Mouse (Mus musculus): Measurements from ENCODE around the gene Ccdc152. TPM values are rescaled to one million over a fixed set of nuclear protein-coding genes. Genes with fewer than 3 reads are reported as not detected.

The Ccdc152 gene
- polyA plus RNA-seq (2015; fragmentation: Nextera tagmentation; extraction: Ambion mirVana), result 0.58 and 0.82 TPM in 2 replicates

DNA sequence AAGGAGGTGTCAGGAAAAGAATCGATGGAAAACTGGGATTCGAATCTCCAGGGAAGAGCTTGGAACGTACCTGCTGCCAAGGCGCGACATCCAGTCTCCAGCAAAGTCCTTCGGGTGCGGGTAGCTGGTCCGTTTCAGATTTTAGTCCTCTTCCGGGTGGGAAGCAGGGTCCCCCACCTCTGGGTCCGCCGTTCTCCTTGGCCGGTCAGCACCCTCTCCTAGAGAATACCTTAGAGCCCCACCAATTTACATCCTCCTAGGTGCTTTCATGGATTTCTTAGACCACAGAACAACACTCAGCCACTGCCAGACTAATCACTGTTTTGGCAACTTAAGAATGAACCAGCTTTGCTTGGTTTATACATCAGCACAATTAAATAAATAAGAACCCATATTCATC, at the start of gene Ccdc152:
Gene Ccdc152, minus strand, starts transcription at position 101 of the 400 bp plus-strand sequence.
- H3K27ac ChIP-seq, result no peak within 1 kb of the TSS
- no peak within 1 kb of the TSS for H3K4me2 ChIP-seq (ENCODE audit: low read length)
- H3K4me1 ChIP-seq (replicated peaks; ENCODE audit: insufficient read depth, low read length), result no peaks in the 10 kb centered on the region
- TF ChIP-seq CTCF (IDR thresholded peaks at IDR 0.05; ENCODE audit: low read depth), result no peak
- H3K9me3 ChIP-seq (replicated peaks; ENCODE audit: low read length), result no peaks in the 10 kb centered on the region
- ATAC-seq (replicated peaks; ENCODE audit: low FRiP score, low read depth), result no peak
- no peaks in the 10 kb centered on the region for H3K27me3 ChIP-seq (ENCODE audit: insufficient read depth, low read length)
- H3K36me3 ChIP-seq (ENCODE audit: insufficient read depth, low read length), result no peaks in the 10 kb centered on the region
- no peak for DNase-seq (ENCODE audit: low spot score)
- 93% methylated on average over 12 of the region's 12 CpGs for WGBS
- H3K4me3 ChIP-seq (replicated peaks; ENCODE audit: low read depth, low read length), result no peak within 1 kb of the TSS
- H3K9ac ChIP-seq (ENCODE audit: low read depth, low read length), result no peak within 1 kb of the TSS

DNA sequence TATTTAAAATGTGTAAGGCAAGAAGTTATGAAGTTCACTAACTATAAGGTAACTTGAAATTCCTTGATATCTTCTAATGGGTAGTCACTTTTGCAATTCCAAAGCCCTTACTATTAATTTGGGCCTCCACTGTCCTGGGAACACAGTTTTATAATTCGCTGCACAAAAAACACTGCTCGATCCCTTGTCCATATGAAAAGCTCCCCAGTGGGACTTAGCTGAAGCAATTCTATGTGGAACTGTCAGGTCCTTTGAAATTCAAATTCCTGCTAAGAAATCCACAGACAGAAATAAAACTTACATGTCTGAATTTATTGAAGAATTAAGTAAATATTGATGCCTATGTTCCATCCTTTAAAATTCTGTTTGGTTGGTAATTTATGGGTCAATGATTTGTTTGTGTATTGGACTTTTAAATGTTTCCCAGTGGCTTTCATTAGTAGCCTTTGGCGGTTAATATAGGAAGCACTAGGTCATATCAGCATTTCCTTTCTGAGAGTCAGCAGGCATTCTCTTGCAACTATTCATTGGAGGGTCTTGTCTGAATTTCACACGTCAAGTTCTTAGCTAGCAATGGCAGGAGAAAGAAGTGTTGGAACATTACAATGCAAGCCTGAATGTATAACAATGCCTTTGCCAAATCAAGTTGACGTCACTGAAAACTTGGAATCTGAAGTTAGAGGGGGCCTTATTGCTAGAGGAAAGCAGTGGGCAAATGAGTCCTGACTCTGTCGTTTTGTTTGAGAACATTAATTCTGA, 46.2 kb upstream of the Ccdc152 start:
- Histone ChIP-seq H3K27ac (no peak overlapping the region), H3K36me3 (ENCODE audit: insufficient read depth, low read length) (no peaks in the 10 kb centered on the region), H3K4me1 (replicated peaks; ENCODE audit: insufficient read depth, low read length) (no peaks in the 10 kb centered on the region), H3K27me3 (ENCODE audit: insufficient read depth, low read length) (no peaks in the 10 kb centered on the region), H3K4me3 (replicated peaks; ENCODE audit: low read depth, low read length) (no peak overlapping the region), H3K9ac (ENCODE audit: low read depth, low read length) (no peak overlapping the region), H3K4me2 (ENCODE audit: low read length) (no peak overlapping the region), H3K9me3 (replicated peaks; ENCODE audit: low read length) (no peaks in the 10 kb centered on the region)
- ATAC-seq (replicated peaks; ENCODE audit: low FRiP score, low read depth) (no peak), DNase-seq (ENCODE audit: low spot score) (no peak)
- WGBS, result 69% methylated on average over 6 of the region's 6 CpGs
- no peak for TF ChIP-seq CTCF (IDR thresholded peaks at IDR 0.05; ENCODE audit: low read depth)

DNA sequence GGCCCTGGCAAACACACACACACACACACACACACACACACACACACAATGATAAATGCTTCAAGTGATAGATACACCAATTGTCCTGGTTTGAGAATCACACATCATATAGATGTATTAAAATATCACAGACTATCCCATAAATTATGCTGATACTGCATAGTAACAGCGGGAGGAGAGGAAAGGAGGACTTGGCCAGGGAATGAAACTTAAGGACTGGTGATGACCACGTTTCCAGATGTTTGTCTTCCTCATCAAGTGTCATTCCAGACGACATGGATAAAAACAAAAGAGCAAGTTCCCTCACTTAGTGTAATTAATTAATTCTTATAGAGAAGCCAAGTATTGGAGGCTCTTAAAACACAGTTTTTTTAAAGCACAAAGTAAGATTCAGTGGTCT, 43.4 kb upstream of the Ccdc152 start:
- 19% methylated on average over 3 of the region's 3 CpGs for WGBS
- Histone ChIP-seq H3K27ac (no peak overlapping the region), H3K27me3 (ENCODE audit: insufficient read depth, low read length) (no peaks in the 10 kb centered on the region), H3K36me3 (ENCODE audit: insufficient read depth, low read length) (no peaks in the 10 kb centered on the region), H3K9ac (ENCODE audit: low read depth, low read length) (no peak overlapping the region), H3K4me1 (replicated peaks; ENCODE audit: insufficient read depth, low read length) (no peaks in the 10 kb centered on the region), H3K4me3 (replicated peaks; ENCODE audit: low read depth, low read length) (no peak overlapping the region), H3K9me3 (replicated peaks; ENCODE audit: low read length) (no peaks in the 10 kb centered on the region), H3K4me2 (ENCODE audit: low read length) (no peak overlapping the region)
- no peak for ATAC-seq (replicated peaks; ENCODE audit: low FRiP score, low read depth)
- DNase-seq (ENCODE audit: low spot score), result peak; percentile 44
- TF ChIP-seq CTCF (IDR thresholded peaks at IDR 0.05; ENCODE audit: low read depth), result no peak

DNA sequence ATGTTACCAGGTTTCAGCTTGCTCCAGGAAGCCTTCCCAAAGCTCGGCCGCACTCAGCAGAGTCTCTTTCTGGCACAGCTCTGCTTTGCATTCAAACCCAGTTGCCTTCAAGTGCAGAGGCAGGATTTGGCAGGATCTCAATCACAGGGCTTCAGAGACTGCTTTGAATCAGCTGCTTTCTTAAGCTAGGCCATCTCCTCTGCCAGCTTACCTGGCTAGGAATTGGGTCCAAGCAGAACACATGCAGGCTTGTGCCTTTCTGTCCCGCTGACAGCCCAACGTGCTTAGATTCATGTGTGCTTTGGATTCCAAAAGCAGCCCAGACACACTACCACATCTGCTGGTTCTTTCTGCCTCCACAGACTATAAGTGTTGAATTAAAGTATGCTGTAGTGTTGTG, 41.2 kb upstream of the Ccdc152 start:
- no peak for TF ChIP-seq CTCF (IDR thresholded peaks at IDR 0.05; ENCODE audit: low read depth)
- WGBS, result 87% methylated on average over 4 of the region's 4 CpGs
- Histone ChIP-seq H3K36me3 (ENCODE audit: insufficient read depth, low read length) (no peaks in the 10 kb centered on the region), H3K9ac (ENCODE audit: low read depth, low read length) (no peak overlapping the region), H3K9me3 (replicated peaks; ENCODE audit: low read length) (no peaks in the 10 kb centered on the region), H3K27ac (no peak overlapping the region), H3K4me2 (ENCODE audit: low read length) (no peak overlapping the region), H3K27me3 (ENCODE audit: insufficient read depth, low read length) (no peaks in the 10 kb centered on the region), H3K4me1 (replicated peaks; ENCODE audit: insufficient read depth, low read length) (no peaks in the 10 kb centered on the region), H3K4me3 (replicated peaks; ENCODE audit: low read depth, low read length) (no peak overlapping the region)
- ATAC-seq (replicated peaks; ENCODE audit: low FRiP score, low read depth), result no peak
- no peak for DNase-seq (ENCODE audit: low spot score)

DNA sequence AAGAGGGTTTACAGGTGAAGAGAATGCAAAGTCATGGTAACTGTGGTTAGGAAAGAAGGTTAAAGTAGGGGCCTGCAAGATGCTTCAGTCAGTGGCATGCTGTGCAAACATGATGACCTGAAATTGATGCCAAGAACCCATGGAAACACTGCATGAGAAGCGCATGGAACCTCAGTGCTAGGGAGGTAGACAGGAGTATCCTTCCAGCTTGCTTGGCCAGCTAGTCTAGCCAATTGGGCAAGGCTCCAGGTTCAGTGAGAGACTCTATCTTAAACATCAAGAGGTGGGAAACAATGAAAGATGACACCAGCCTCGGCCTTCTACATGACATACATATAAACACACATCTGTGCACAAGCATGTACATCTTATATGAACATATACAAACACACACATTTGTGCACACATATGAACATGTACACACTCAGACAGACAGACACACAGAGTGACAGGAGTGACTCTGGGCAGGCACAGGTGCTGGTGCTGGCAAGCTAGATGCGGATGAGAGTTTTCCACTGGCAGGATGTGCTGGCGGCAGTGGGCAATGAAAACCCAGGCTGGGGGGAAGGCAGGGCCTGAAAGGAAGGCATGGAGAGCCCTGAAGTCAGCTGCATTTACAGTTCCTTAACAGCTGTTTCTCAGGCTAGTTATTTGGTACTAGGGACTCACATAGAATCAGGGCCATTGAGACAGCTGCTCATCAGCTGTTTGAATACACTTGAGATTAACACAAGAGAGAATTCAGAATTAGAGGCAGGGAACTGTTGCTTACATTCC, 38.7 kb upstream of the Ccdc152 start:
- H3K27me3 ChIP-seq (ENCODE audit: insufficient read depth, low read length), result no peaks in the 10 kb centered on the region
- H3K36me3 ChIP-seq (ENCODE audit: insufficient read depth, low read length), result peaks cover 9% of the 10 kb centered on the region; the same call in 1 of the 2 replicates
- no peak for TF ChIP-seq CTCF (IDR thresholded peaks at IDR 0.05; ENCODE audit: low read depth)
- no peak overlapping the region for H3K4me2 ChIP-seq (ENCODE audit: low read length)
- ATAC-seq (replicated peaks; ENCODE audit: low FRiP score, low read depth), result no peak
- no peak for DNase-seq (ENCODE audit: low spot score)
- H3K27ac ChIP-seq, result no peak overlapping the region
- no peak overlapping the region for H3K9ac ChIP-seq (ENCODE audit: low read depth, low read length)
- H3K9me3 ChIP-seq (replicated peaks; ENCODE audit: low read length), result no peaks in the 10 kb centered on the region; the same call in 1 of the 2 replicates
- WGBS, result 81% methylated on average over 4 of the region's 4 CpGs
- no peaks in the 10 kb centered on the region for H3K4me1 ChIP-seq (replicated peaks; ENCODE audit: insufficient read depth, low read length)
- H3K4me3 ChIP-seq (replicated peaks; ENCODE audit: low read depth, low read length), result no peak overlapping the region

DNA sequence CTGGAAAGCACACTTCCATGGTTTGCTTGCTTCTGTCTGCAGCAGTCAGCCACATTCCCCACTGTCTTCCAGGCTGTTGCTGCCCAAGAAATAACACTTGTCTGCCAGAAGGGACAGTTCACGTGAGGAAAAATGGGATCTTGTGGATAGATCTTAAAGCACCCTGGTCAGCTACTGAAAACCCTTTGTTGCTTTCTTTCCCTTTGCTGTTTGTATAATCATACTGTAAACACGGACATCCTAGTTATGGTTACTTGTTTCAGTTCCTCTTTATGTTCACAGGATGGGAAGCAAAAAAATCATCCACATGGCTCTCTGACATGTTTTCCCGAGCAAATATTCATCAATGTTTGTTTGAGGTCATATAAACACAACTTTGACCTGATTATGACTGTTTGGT, 36.5 kb upstream of the Ccdc152 start:
- no peak overlapping the region for H3K4me3 ChIP-seq (replicated peaks; ENCODE audit: low read depth, low read length)
- no peak for DNase-seq (ENCODE audit: low spot score)

More for the DNA sequence above, 36.5 kb upstream of the Ccdc152 start:
- no peaks in the 10 kb centered on the region for H3K27me3 ChIP-seq (ENCODE audit: insufficient read depth, low read length)
- H3K36me3 ChIP-seq (ENCODE audit: insufficient read depth, low read length), result peaks cover 12% of the 10 kb centered on the region; the same call in 1 of the 2 replicates
- no peak overlapping the region for H3K27ac ChIP-seq
- 69% methylated on average over 3 of the region's 3 CpGs for WGBS
- H3K4me2 ChIP-seq (ENCODE audit: low read length), result no peak overlapping the region
- no peak overlapping the region for H3K9ac ChIP-seq (ENCODE audit: low read depth, low read length)
- ATAC-seq (replicated peaks; ENCODE audit: low FRiP score, low read depth), result no peak
- no peaks in the 10 kb centered on the region; the same call in 1 of the 2 replicates for H3K9me3 ChIP-seq (replicated peaks; ENCODE audit: low read length)
- H3K4me1 ChIP-seq (replicated peaks; ENCODE audit: insufficient read depth, low read length), result no peaks in the 10 kb centered on the region
- no peak for TF ChIP-seq CTCF (IDR thresholded peaks at IDR 0.05; ENCODE audit: low read depth)
